Mouse (Mus musculus): ENCODE results near the gene Dcun1d4.

DNA sequence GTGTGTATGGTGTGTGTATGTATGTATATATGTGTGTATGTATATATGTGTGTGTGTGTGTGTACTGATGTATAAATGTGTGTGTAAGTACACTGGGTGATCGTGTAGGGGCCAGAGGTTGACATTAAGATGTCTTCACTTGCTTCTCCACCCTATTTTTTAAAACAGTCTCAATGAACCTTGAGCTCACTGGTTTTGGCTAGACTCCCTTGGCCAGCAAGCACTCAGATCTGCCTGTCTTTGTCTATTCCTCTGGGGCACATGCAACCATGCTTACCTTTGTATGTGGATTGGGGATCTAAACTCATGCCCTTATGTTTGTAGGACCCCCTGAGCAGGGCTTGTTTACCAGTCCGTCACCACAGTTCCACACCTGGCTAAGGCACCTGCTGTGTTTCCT lies 33.4 kb downstream of the Dcun1d4 start:
- TF ChIP-seq CTCF (IDR thresholded peaks at IDR 0.05; ENCODE audit: low read depth, low read length) (no peak), POLR2A (IDR thresholded peaks at IDR 0.05; ENCODE audit: borderline replicate concordance, low read depth, low read length) (no peak)

All from bone marrow macrophage, adult 2 months (primary cell).